Mouse (Mus musculus) ES-Bruce4 (cell line): ENCODE results near the gene Rftn2.

Source experiments
- CTCF ChIP-seq: IDR thresholded peaks from one replicate; pipeline ENCODE4 v1.8.1; 2011; ENCODE audit warnings: low read depth, low read length
- POLR2A ChIP-seq: IDR thresholded peaks from one replicate; pipeline ENCODE4 v1.8.1; 2011; ENCODE audit warnings: low read length; ENCODE audit not compliant: insufficient read depth

GRCm38 (mm10) chr1:55135846-55136245 lies 90.7 kb downstream of the Rftn2 start:
- no peak for TF ChIP-seq CTCF
- no peak for TF ChIP-seq POLR2A
